Mouse (Mus musculus) midbrain, embryonic 13.5 days (tissue): ENCODE measurements around the gene Filip1l. TPM values are rescaled to one million over a fixed set of nuclear protein-coding genes. Genes with fewer than 3 reads are reported as not detected.

Experiments used
- ATAC-seq: fragments of 200-750 bp; cut with Nextera tagmentation; 2 replicates; pipeline ENCODE4 v1.8.0; 2017; ENCODE audit warnings: mild to moderate bottlenecking, moderate TSS enrichment, moderate library complexity
- H3K27ac ChIP-seq: fragments of 300-500 bp; sonication (generic); 2 replicates; pipeline ENCODE4 v1.5.1; 2015; ENCODE audit warnings: inconsistent platforms, mild to moderate bottlenecking, moderate library complexity
- H3K27me3 ChIP-seq: fragments of 300-500 bp; sonication (generic); 2 replicates; pipeline ENCODE4 v1.6.1; 2015; ENCODE audit warnings: mild to moderate bottlenecking, inconsistent platforms
- H3K36me3 ChIP-seq: fragments of 300-500 bp; sonication (generic); 2 replicates; pipeline ENCODE4 v1.6.1; 2015; ENCODE audit warnings: mild to moderate bottlenecking, inconsistent platforms
- H3K4me1 ChIP-seq: fragments of 300-500 bp; sonication (generic); replicated peaks from 2 replicates; pipeline ENCODE4 v1.6.1; 2015; ENCODE audit warnings: inconsistent platforms
- H3K4me2 ChIP-seq: fragments of 300-500 bp; sonication (generic); replicated peaks from 2 replicates; pipeline ENCODE4 v1.6.1; 2015; ENCODE audit warnings: moderate library complexity, mild to moderate bottlenecking, inconsistent platforms
- H3K4me3 ChIP-seq: fragments of 300-500 bp; sonication (generic); replicated peaks from 2 replicates; pipeline ENCODE4 v1.5.1; 2015; ENCODE audit warnings: mild to moderate bottlenecking, inconsistent platforms
- H3K9ac ChIP-seq: fragments of 300-500 bp; sonication (generic); replicated peaks from 2 replicates; pipeline ENCODE4 v1.6.1; 2015; ENCODE audit warnings: mild to moderate bottlenecking, inconsistent platforms
- H3K9me3 ChIP-seq: fragments of 300-500 bp; sonication (generic); 2 replicates; pipeline ENCODE4 v1.6.1; 2016; ENCODE audit warnings: mild to moderate bottlenecking, inconsistent platforms
- WGBS: fragments of 180-500 bp; shearing (Covaris S2); methylation state at CpG from one replicate; pipeline ENCODE4 v1.1.7; 2015; 5-methylcytosine and 5-hydroxymethylcytosine counted together
- polyA plus RNA-seq: library from polyadenylated mRNA; unstranded; fragments of >200 nt; fragmentation: Nextera tagmentation; extraction: Ambion mirVana; gene quantifications from 2 replicates; pipeline ENCODE4 v1.2.1, GENCODE M21; 2015

The Filip1l gene
- polyA plus RNA-seq, 1 experiment from 2014 or later: 2.9 TPM

- H3K9me3 ChIP-seq: no peaks in the 10 kb centered on the region
- H3K36me3 ChIP-seq: no peaks in the 10 kb centered on the region
- no peaks in the 10 kb centered on the region for H3K27me3 ChIP-seq
- 89% methylated on average over 5 of the region's 5 CpGs for WGBS
- no peak overlapping the region for H3K27ac ChIP-seq
- no peak overlapping the region for H3K4me3 ChIP-seq
- no peak overlapping the region for H3K9ac ChIP-seq
- H3K4me1 ChIP-seq: no peaks in the 10 kb centered on the region
- H3K4me2 ChIP-seq: no peak overlapping the region
- no peak for ATAC-seq
Measured at GRCm38 (mm10) chr16:57570789-57571311, 218.0 kb downstream of the Filip1l start.

- no peaks in the 10 kb centered on the region for H3K27me3 ChIP-seq
- no peak overlapping the region for H3K9ac ChIP-seq
- H3K9me3 ChIP-seq: no peaks in the 10 kb centered on the region
- no peak overlapping the region for H3K27ac ChIP-seq
- H3K4me3 ChIP-seq: no peak overlapping the region
- no peaks in the 10 kb centered on the region for H3K36me3 ChIP-seq
- no peaks in the 10 kb centered on the region for H3K4me1 ChIP-seq
- 91% methylated on average over 1 of the region's 1 CpGs for WGBS
- ATAC-seq: no peak
- H3K4me2 ChIP-seq: no peak overlapping the region
Measured at GRCm38 (mm10) chr16:57573831-57574230, 220.9 kb downstream of the Filip1l start.

GRCm38 (mm10) chr16:57575764-57576388 is 223.0 kb downstream of the Filip1l start:
- Histone ChIP-seq H3K36me3 (no peaks in the 10 kb centered on the region), H3K4me2 (no peak overlapping the region), H3K9ac (no peak overlapping the region), H3K4me3 (no peak overlapping the region), H3K27ac (no peak overlapping the region), H3K27me3 (no peaks in the 10 kb centered on the region), H3K4me1 (no peaks in the 10 kb centered on the region), H3K9me3 (no peaks in the 10 kb centered on the region)
- no peak for ATAC-seq
- WGBS: 92% methylated on average over 1 of the region's 1 CpGs

GRCm38 (mm10) chr16:57577519-57577918 is 224.6 kb downstream of the Filip1l start:
- no peak overlapping the region for H3K9ac ChIP-seq
- no peaks in the 10 kb centered on the region for H3K9me3 ChIP-seq
- H3K4me2 ChIP-seq: no peak overlapping the region
- no peaks in the 10 kb centered on the region for H3K27me3 ChIP-seq
- H3K4me1 ChIP-seq: no peaks in the 10 kb centered on the region
- H3K27ac ChIP-seq: no peak overlapping the region
- ATAC-seq: no peak
- 91% methylated on average over 1 of the region's 1 CpGs for WGBS
- no peak overlapping the region for H3K4me3 ChIP-seq
- H3K36me3 ChIP-seq: no peaks in the 10 kb centered on the region

GRCm38 (mm10) chr16:57580041-57580440 is 227.1 kb downstream of the Filip1l start:
- ATAC-seq: no peak
- Histone ChIP-seq H3K27ac (no peak overlapping the region), H3K9ac (no peak overlapping the region), H3K9me3 (no peaks in the 10 kb centered on the region), H3K4me2 (no peak overlapping the region), H3K27me3 (no peaks in the 10 kb centered on the region), H3K36me3 (no peaks in the 10 kb centered on the region), H3K4me3 (no peak overlapping the region), H3K4me1 (no peaks in the 10 kb centered on the region)
- WGBS: 80% methylated on average over 7 of the region's 7 CpGs

GRCm38 (mm10) chr16:57582008-57582407 is 229.1 kb downstream of the Filip1l start:
- Histone ChIP-seq H3K4me1 (no peaks in the 10 kb centered on the region), H3K4me2 (no peak overlapping the region), H3K9ac (no peak overlapping the region), H3K27me3 (no peaks in the 10 kb centered on the region), H3K36me3 (no peaks in the 10 kb centered on the region), H3K4me3 (no peak overlapping the region), H3K27ac (no peak overlapping the region), H3K9me3 (no peaks in the 10 kb centered on the region)
- ATAC-seq: no peak
- WGBS: 87% methylated on average over 2 of the region's 2 CpGs

GRCm38 (mm10) chr16:57585201-57585600 is 232.3 kb downstream of the Filip1l start:
- no peaks in the 10 kb centered on the region for H3K36me3 ChIP-seq
- no peak overlapping the region for H3K4me3 ChIP-seq
- WGBS: 78% methylated on average over 3 of the region's 3 CpGs
- H3K9ac ChIP-seq: no peak overlapping the region
- no peak overlapping the region for H3K27ac ChIP-seq
- H3K4me1 ChIP-seq: no peaks in the 10 kb centered on the region
- no peaks in the 10 kb centered on the region for H3K27me3 ChIP-seq
- H3K9me3 ChIP-seq: no peaks in the 10 kb centered on the region
- no peak overlapping the region for H3K4me2 ChIP-seq
- no peak for ATAC-seq

- peak; percentile 56 for ATAC-seq
- Histone ChIP-seq H3K9me3 (no peaks in the 10 kb centered on the region), H3K27ac (no peak overlapping the region), H3K27me3 (no peaks in the 10 kb centered on the region), H3K4me3 (no peak overlapping the region), H3K36me3 (no peaks in the 10 kb centered on the region), H3K4me2 (no peak overlapping the region), H3K9ac (no peak overlapping the region), H3K4me1 (no peaks in the 10 kb centered on the region)
- 42% methylated on average over 7 of the region's 7 CpGs for WGBS
Measured at GRCm38 (mm10) chr16:57593422-57594157, 240.7 kb downstream of the Filip1l start.

GRCm38 (mm10) chr16:57597295-57597957 is 244.5 kb downstream of the Filip1l start:
- H3K36me3 ChIP-seq: no peaks in the 10 kb centered on the region
- H3K4me2 ChIP-seq: no peak overlapping the region
- no peak overlapping the region for H3K27ac ChIP-seq
- no peaks in the 10 kb centered on the region for H3K9me3 ChIP-seq
- no peaks in the 10 kb centered on the region for H3K27me3 ChIP-seq
- H3K4me1 ChIP-seq: no peaks in the 10 kb centered on the region
- H3K4me3 ChIP-seq: no peak overlapping the region
- ATAC-seq: no peak
- WGBS: 91% methylated on average over 4 of the region's 4 CpGs
- no peak overlapping the region for H3K9ac ChIP-seq

GRCm38 (mm10) chr16:57601031-57601430 is 248.1 kb downstream of the Filip1l start:
- Histone ChIP-seq H3K4me2 (no peak overlapping the region), H3K9ac (no peak overlapping the region), H3K27me3 (no peaks in the 10 kb centered on the region), H3K36me3 (no peaks in the 10 kb centered on the region), H3K9me3 (no peaks in the 10 kb centered on the region), H3K27ac (no peak overlapping the region), H3K4me3 (no peak overlapping the region), H3K4me1 (peaks cover 1% of the 10 kb centered on the region; the same call in 1 of the 2 replicates)
- no peak for ATAC-seq

- Histone ChIP-seq H3K9me3 (no peaks in the 10 kb centered on the region), H3K36me3 (no peaks in the 10 kb centered on the region), H3K27me3 (no peaks in the 10 kb centered on the region), H3K9ac (peak within 1 kb of the TSS; percentile 74), H3K4me1 (peaks cover 9% of the 10 kb centered on the region), H3K4me3 (peak within 1 kb of the TSS; percentile 91), H3K27ac (no peak within 1 kb of the TSS), H3K4me2 (peak within 1 kb of the TSS; percentile 85)
- WGBS: under 1% methylated on average over 64 of the region's 64 CpGs
- peak; percentile 94 for ATAC-seq
Measured at GRCm38 (mm10) chr16:57606444-57607227, 253.7 kb downstream of the Filip1l start, which contains the start of gene Cmss1. TSS of gene Cmss1 (minus strand) at chr16:57606864.
